Mouse (Mus musculus) mesoderm, embryonic 11.5 days (tissue): ENCODE results near the gene Ppp1r21.
A peak's percentile ranks its signal among the peaks of the same experiment; 100 is the strongest.

Experiments
- DNase-seq: peaks from one replicate; pipeline ENCODE4 v3.0.0-alpha.2; 2012; ENCODE audit warnings: low read depth, low spot score

Ppp1r21 gene

GRCm38 (mm10) chr17:88529519-88530235 lies at the start of gene Ppp1r21:
Gene Ppp1r21 (plus strand): TSS chr17:88530118.
- peak; percentile 96 for DNase-seq

GRCm38 (mm10) chr17:88480369-88480768 lies 49.5 kb upstream of the Ppp1r21 start:
- no peak for DNase-seq

GRCm38 (mm10) chr17:88481062-88481461 lies 48.9 kb upstream of the Ppp1r21 start:
- no peak for DNase-seq

DNA sequence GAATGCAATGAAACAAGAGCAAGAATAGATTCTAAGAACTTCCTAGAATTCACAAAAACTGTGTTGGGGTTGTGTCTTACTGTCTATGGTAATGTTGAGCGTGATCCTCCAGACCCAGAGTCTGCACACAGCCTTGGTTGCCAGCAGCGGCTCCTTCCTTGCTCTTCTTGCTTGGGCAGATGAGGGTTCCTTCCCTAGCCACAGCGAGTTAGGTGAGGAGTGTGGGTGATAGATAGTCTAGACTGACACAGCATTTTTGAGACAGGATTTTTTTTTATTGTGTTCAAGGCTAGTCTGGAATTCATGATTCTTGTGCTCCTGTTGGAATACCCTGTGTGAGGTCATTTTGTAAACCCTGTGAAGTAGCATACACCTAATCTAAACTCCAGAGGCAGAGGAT lies 48.3 kb upstream of the Ppp1r21 start:
- no peak for DNase-seq

DNA sequence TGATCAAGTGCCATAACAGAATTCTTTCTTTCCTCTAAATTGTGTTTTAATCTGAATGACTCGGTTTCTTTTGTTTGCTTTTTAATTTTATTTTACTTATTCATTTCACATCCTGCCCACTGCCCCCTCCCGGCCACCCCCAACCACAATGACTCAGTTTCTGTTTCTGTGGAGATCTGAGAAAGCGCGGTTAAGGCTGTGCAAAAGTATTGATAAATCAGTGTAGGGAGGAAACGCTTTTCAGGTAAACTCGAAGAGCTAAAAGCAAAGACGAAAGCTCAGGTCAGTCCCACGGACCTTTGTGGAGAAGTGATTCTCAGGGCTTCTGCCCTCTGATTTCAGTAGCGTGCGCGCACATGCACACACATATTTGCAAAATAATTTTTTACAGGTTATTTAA lies 45.4 kb upstream of the Ppp1r21 start:
- no peak for DNase-seq

- DNase-seq: no peak
Measured at GRCm38 (mm10) chr17:88484951-88485350, 45.0 kb upstream of the Ppp1r21 start.

DNA sequence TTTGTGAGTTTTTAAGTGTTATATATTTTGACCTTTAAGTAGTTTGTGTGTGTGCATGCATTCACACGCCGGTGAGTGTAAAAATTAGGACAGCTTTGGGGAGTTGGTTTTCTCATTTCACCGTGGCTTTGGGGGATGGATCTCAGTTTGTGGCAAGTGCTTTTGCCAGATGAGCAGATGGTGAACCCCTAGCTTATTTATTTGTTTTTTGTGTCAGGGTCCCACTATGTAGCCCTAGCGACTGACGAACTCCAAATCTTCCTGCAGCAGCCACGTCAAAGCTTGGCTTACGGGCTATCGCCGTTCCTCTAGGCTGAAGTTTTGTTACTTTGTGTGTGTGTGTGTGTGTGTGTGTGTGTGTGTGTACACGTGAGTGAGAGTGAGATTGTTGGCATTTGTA lies 39.4 kb upstream of the Ppp1r21 start:
- no peak for DNase-seq

GRCm38 (mm10) chr17:88491366-88492106 lies 38.4 kb upstream of the Ppp1r21 start:
- no peak for DNase-seq

DNA sequence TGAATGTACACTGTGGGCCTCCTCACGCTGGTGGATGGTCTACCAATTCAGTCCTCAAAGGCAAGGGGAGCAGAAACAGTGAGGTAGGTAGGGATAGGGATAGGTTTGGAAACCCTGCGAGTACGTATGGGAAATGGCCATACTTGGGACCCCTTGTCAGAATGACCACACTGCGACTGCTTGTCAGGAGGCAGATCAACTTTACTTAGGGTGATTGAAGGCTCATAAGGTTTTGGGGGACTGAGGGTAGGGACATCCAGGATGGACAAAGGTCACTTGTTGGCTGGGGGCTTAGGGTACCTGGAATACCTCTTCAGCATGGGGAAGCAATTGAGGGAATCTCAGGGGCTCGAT lies 37.8 kb upstream of the Ppp1r21 start:
- no peak for DNase-seq

- DNase-seq: no peak
Measured at GRCm38 (mm10) chr17:88493551-88493950, 36.4 kb upstream of the Ppp1r21 start.

- DNase-seq: peak; percentile 44
Measured at GRCm38 (mm10) chr17:88494121-88494771, 35.7 kb upstream of the Ppp1r21 start.

DNA sequence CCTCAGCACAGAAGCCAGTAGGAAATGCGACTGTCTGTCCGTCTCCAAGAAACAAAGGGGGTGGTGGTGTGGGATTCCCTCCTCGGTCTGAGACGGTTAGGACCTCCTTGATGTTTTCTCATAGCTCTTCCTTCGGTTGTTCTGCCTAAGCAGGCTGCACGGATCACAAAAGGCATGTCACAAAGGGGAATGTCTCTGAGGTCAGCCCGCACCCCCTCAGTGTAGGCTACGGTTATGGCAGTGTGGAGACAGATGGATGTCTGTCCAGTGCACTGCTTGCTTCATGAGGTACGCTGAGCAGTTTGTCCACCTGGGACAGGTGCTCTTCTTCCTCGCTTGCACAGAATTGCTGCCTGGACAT lies 35.2 kb upstream of the Ppp1r21 start:
- peak; percentile 7 for DNase-seq

DNA sequence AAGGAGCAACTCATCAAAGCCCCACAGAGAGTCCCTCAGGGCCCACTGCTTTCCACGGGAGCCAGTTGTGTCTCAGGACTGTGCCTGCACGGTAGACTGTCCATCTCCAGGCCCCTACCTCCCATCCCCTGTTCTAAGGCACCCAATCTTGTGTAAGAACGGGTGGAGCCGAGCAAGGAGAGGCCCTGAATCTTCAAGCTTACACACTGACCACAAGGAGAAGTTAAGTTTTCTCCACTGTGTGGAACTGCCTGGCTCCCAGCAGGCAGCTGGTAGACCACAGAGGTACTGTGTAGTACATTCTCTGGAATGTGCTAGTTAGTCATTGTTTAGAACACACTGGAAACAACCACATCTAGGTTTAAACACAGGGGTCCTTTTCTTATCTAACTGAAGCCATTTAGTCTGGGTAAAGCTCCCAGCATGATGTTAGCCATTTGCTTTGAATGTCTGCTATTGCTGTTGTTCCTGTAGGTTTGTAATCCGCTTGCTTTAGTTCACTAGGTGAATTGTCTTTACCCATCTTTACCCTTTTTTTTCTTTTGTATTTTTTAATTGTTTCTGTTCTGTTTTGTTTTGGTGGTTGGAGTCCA lies 31.7 kb upstream of the Ppp1r21 start:
- DNase-seq: no peak

DNA sequence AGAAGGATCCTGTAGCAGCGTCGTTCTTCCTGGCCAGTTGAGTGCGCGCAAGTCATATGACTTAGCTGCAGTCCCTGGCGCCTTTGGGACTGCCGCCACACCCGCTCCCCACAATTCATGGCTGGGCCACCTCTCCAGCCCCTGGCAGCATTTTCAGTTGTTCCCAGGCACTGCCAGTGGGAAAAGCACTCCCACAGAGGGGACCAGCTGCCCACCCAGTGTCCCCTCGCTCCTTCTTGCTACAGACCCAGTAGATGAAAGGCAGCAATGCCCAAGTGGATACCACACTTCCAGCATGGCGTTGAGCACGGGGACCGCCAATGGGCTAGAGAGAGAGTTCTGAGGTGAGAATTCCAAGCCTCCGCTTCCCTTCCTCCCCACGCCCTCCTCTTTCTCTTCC lies 25.9 kb upstream of the Ppp1r21 start:
- DNase-seq: no peak

DNA sequence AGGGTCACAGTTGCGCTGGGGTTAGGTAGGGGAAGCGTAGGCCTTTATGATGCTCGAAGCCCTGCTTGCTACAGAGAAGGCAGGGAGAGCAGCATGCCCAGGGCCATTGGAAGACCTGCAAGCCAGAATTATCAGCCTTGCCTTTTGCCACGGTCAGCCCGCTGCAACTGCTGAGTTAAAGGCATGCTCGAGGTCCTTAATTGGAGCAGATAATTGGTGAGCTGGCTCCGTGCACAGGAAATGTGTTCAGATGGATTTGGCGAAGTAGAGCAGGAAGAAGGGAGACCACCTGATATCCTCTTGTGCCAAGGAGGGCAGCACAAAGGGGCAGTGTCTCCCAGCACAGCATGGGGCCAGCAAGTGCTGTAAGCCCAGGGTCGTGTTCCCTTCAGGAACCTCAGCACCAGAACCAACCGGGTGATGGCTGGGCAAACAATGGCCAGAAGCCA lies 24.6 kb upstream of the Ppp1r21 start:
- no peak for DNase-seq

DNA sequence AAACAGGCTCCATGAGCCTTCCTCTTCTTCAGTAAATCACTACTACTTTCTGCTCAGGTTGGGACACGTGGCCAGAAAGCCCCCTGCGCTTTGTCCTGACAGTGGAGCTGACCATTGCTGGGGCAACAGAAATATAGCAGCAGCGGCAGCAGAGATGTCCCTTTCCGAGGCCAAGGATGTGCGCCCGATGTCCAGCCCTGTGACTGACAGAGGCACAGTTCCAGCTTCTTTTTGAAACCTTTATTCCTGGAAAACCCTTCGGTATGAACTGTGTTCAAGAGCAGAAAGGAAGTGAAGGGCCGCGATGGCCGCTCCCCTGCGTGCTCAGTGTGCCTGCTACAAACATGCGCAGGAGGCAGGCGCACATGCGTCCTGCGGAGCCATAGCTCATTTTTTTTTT lies 24.0 kb upstream of the Ppp1r21 start:
- no peak for DNase-seq

DNA sequence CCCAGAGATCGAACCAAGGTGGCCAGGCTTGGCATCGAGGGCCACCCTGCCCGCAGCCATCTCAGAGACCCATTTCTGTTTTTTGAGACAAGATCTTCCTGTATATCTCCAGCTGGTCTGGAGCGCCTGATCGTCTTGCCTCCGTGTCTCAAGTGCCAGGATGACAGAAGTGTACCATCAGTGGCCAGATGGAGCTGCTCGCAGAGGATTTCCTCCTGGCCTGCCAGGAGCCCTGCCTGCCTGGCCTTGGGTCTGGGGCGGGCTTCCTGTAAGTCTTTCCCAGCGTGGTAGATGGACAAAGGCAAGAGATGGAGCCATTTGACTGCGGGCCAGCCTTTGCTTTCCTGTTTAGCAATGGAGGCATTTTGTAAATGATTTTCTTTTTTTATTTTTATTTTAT lies 22.5 kb upstream of the Ppp1r21 start:
- DNase-seq: no peak

- DNase-seq: no peak
Measured at GRCm38 (mm10) chr17:88508846-88509508, 20.9 kb upstream of the Ppp1r21 start.

- no peak for DNase-seq
Measured at GRCm38 (mm10) chr17:88509999-88510398, 19.9 kb upstream of the Ppp1r21 start.

- peak; percentile 83 for DNase-seq
Measured at GRCm38 (mm10) chr17:88511095-88511551, 18.8 kb upstream of the Ppp1r21 start.

- no peak for DNase-seq
Measured at GRCm38 (mm10) chr17:88516477-88516876, 13.4 kb upstream of the Ppp1r21 start.

- DNase-seq: no peak
Measured at GRCm38 (mm10) chr17:88527781-88528180, 2.1 kb upstream of the Ppp1r21 start.
